Mouse (Mus musculus) ES-Bruce4 (cell line): Measurements from ENCODE around the gene Ugp2. TPM values are rescaled to one million over a fixed set of nuclear protein-coding genes. Genes with fewer than 3 reads are reported as not detected.
A peak's percentile ranks its signal among the peaks of the same experiment; 100 is the strongest.
"Not testable (repeated sequence)": the region's sequence is repeated elsewhere in the genome, so short reads cannot be mapped to it uniquely, and the experiment has no call there.

ENCODE experiments used
- H3K27ac ChIP-seq: 2 replicates; pipeline ENCODE4 v1.5.1; 2012; ENCODE audit warnings: low read length, inconsistent platforms; ENCODE audit not compliant: insufficient read depth
- H3K27me3 ChIP-seq: 2 replicates; pipeline ENCODE4 v1.6.1; 2012; ENCODE audit warnings: mild to moderate bottlenecking, low read length, inconsistent platforms; ENCODE audit not compliant: control insufficient read depth, poor library complexity, insufficient read depth, severe bottlenecking
- H3K36me3 ChIP-seq: 2 replicates; pipeline ENCODE4 v1.6.1; 2012; ENCODE audit warnings: inconsistent platforms, mild to moderate bottlenecking, low read length, moderate library complexity; ENCODE audit not compliant: control insufficient read depth, poor library complexity, insufficient read depth, severe bottlenecking
- H3K4me1 ChIP-seq: one replicate; pipeline ENCODE4 v1.8.1; 2011; ENCODE audit warnings: low read length; ENCODE audit not compliant: control insufficient read depth, insufficient read depth
- H3K4me3 ChIP-seq: 2 replicates; pipeline ENCODE4 v1.5.1; 2011; ENCODE audit warnings: low read depth, mild to moderate bottlenecking, low read length
- H3K9ac ChIP-seq: 2 replicates; pipeline ENCODE4 v1.6.1; 2012; ENCODE audit warnings: low read depth, mild to moderate bottlenecking, inconsistent platforms; ENCODE audit not compliant: poor library complexity, severe bottlenecking
- H3K9me3 ChIP-seq: replicated peaks from 2 replicates; pipeline ENCODE4 v1.6.1; 2012; ENCODE audit warnings: mild to moderate bottlenecking, low read length, inconsistent platforms; ENCODE audit not compliant: control insufficient read depth, poor library complexity, insufficient read depth, severe bottlenecking
- CTCF ChIP-seq: IDR thresholded peaks from one replicate; pipeline ENCODE4 v1.8.1; 2011; ENCODE audit warnings: low read depth, low read length
- EP300 ChIP-seq: IDR thresholded peaks from 2 replicates; pipeline ENCODE4 v1.6.1; 2011; ENCODE audit warnings: low read depth, low read length; ENCODE audit not compliant: insufficient read depth
- POLR2A ChIP-seq: IDR thresholded peaks from one replicate; pipeline ENCODE4 v1.8.1; 2011; ENCODE audit warnings: low read length; ENCODE audit not compliant: insufficient read depth
- polyA plus RNA-seq: library from polyadenylated mRNA; stranded (reverse); fragments of >200 nt; gene quantifications from 2 replicates; pipeline ENCODE4 v1.2.4, GENCODE M21; 2011; ENCODE audit warnings: low read depth; ENCODE audit not compliant: missing spikeins, insufficient read depth, insufficient read length

Ugp2 gene
- polyA plus RNA-seq, 1 experiment = 39.9 TPM

DNA sequence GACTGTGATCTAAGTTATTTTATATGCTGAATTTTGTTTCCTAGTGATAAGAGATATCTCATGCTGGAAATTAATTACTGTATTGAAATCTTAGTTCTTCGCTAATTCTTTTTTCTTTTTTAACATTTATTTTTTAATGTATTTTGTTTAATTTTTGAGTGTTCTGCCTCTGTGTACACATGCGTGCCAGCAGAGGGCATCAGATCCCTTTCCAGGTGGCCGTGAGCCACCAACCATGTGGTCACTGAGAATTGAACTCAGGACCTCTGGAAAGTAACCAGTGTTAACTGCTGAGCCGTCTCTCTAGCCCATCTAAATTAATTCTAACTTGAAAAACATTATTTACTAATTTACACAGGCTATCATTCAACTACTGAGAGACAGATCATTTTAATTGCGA lies 62.9 kb downstream of the Ugp2 start:
- no peaks in the 10 kb centered on the region for H3K27me3 ChIP-seq
- no peak overlapping the region for H3K27ac ChIP-seq
- H3K4me1 ChIP-seq = no peaks in the 10 kb centered on the region
- TF ChIP-seq CTCF (peak; percentile 67), POLR2A (no peak)
- peaks cover 26% of the 10 kb centered on the region for H3K36me3 ChIP-seq
- H3K9me3 ChIP-seq = no peaks in the 10 kb centered on the region
- H3K4me3 ChIP-seq = no peak overlapping the region
- H3K9ac ChIP-seq = no peak overlapping the region

DNA sequence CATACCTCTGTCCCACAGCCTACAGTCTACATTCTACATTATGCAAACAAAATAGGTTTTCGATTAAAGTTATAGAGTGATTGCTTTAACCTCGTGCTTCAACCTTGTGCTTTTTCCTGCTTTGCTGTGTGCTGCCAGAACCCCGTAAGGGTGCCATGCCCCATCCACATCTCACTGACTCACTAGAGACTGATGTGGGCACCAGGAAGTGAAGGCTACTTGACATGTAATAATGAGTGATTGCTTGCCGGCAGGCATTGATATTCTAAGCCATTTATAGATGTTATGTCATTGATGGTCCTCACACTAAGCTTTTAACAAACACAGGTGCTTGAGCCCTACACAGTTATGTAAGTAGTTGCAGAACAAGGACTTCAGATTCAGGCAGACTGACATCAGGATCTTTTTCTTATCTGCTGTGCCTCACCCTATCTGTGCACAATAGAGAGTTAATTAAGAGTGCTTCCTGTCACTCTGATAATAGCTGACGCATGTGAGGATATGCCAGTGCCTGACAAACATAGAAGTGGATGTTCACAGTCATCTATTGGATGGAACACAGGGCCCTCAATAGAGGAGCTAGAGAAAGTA lies 63.8 kb downstream of the Ugp2 start:
- no peak overlapping the region for H3K27ac ChIP-seq
- no peaks in the 10 kb centered on the region for H3K27me3 ChIP-seq
- peaks cover 22% of the 10 kb centered on the region for H3K36me3 ChIP-seq
- H3K4me1 ChIP-seq = no peaks in the 10 kb centered on the region
- no peak overlapping the region for H3K4me3 ChIP-seq
- H3K9me3 ChIP-seq = no peaks in the 10 kb centered on the region
- TF ChIP-seq EP300 (no peak), CTCF (no peak), POLR2A (no peak)
- H3K9ac ChIP-seq = no peak overlapping the region

DNA sequence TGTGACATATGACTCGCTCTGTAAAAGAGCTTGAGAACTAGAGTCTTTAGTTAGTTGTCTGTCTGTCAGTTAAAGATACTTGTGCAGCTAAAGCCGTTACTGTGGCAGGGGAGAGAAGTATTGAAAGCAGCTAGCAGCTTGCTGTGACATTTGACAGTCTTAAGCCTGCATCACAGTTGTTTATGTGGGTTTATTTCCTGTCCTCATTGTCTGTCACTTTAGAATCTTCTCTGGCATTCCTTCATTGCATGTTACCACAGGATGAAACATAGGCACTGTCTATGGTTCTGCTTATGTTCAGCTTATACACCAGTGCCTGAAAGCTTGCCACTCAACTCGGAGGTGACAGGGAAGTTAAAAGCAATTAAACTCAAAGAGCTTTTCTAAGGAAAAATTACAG lies 67.4 kb downstream of the Ugp2 start:
- no peaks in the 10 kb centered on the region for H3K4me1 ChIP-seq
- TF ChIP-seq EP300 = no peak
- no peak for TF ChIP-seq CTCF
- TF ChIP-seq POLR2A = no peak
- H3K4me3 ChIP-seq = no peak overlapping the region
- no peaks in the 10 kb centered on the region for H3K27me3 ChIP-seq
- H3K36me3 ChIP-seq = peaks cover 26% of the 10 kb centered on the region
- H3K9me3 ChIP-seq = no peaks in the 10 kb centered on the region
- no peak overlapping the region for H3K27ac ChIP-seq
- no peak overlapping the region for H3K9ac ChIP-seq

DNA sequence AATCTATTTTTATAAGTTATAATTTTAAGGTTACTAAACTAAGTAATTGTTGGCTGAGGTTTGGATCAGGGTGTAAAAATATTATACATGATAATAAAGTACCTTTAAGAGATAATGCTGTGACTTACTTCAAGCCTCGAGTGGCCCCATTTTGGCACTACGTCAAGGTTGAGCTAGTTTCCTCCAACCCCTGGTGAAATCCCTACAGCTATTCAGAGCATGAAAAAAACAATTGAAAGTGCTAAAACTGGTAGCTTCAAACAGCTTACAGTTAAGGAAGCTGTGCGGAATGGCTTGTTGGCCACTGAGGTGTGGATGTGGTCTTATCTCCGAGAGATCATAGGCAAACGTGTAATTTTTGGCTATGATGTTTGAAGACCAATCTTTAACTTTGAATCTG lies 75.5 kb downstream of the Ugp2 start:
- Histone ChIP-seq H3K36me3 (peaks cover 6% of the 10 kb centered on the region), H3K4me3 (no peak overlapping the region), H3K9me3 (no peaks in the 10 kb centered on the region), H3K27ac (no peak overlapping the region), H3K4me1 (no peaks in the 10 kb centered on the region), H3K9ac (no peak overlapping the region), H3K27me3 (no peaks in the 10 kb centered on the region)
- no peak for TF ChIP-seq POLR2A
- TF ChIP-seq CTCF = no peak
- TF ChIP-seq EP300 = no peak

DNA sequence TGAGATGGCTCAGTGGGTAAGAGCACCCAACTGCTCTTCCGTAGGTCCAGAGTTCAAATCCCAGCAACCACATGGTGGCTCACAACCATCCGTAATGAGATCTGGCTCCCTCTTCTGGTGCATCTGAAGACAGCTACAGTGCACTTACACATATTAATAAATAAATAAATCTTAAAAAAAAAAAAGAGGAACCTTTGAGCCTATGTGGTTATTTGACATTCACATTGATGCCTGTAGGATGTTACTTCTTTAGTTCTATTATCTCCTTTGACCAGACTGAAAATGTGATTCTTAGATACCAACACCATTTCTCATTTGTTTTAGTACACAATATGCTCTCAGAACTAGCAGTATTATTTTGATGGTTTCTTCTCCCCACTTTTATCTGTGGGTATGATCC lies 82.8 kb downstream of the Ugp2 start:
- H3K27me3 ChIP-seq, H3K27ac ChIP-seq, H3K36me3 ChIP-seq, H3K9ac ChIP-seq, H3K4me1 ChIP-seq, H3K4me3 ChIP-seq, H3K9me3 ChIP-seq: not testable (repeated sequence)

DNA sequence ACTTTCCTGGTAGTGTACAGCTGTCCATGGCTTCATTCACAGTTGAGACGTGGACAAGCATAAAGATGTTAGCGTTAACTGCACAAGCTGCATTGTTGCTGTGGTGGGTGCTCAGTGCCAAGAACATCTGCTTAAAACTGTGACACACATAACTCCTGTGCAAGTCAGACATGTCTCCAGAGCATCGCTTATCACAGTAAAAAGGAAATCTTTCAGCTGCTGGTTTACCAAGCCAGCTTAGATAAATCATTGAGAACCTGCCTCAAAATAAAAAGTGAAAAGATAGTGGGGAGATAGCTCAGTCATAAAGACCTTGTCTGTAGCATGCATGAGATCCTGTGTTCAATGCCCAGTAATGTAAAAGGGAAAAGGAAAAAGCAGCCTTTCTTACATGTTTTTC lies 84.6 kb downstream of the Ugp2 start:
- no peak overlapping the region for H3K9ac ChIP-seq
- peaks cover 6% of the 10 kb centered on the region; the same call in 1 of the 2 replicates for H3K36me3 ChIP-seq
- H3K27ac ChIP-seq = no peak overlapping the region
- H3K9me3 ChIP-seq = no peaks in the 10 kb centered on the region
- H3K4me3 ChIP-seq = no peak overlapping the region
- TF ChIP-seq CTCF (no peak), EP300 (no peak)
- no peaks in the 10 kb centered on the region for H3K27me3 ChIP-seq
- no peaks in the 10 kb centered on the region for H3K4me1 ChIP-seq
